Mouse (Mus musculus) embryonic facial prominence, embryonic 13.5 days (tissue): ENCODE measurements at regions not wholly inside any gene's neighbourhood (a gene's known extent, or its start where the extent isn't known, plus 50 kb on each side); places are given as distances from the start of the nearest gene placed in this dataset.

Experiments used
- ATAC-seq: fragments of 200-750 bp; cut with Nextera tagmentation; 2 replicates; pipeline ENCODE4 v1.8.0; 2017; ENCODE audit warnings: low read depth; ENCODE audit not compliant: insufficient number of reproducible peaks, insufficient read depth, low FRiP score, low TSS enrichment
- H3K27ac ChIP-seq: fragments of 300-500 bp; sonication (generic); 2 replicates; pipeline ENCODE4 v1.5.1; 2015; ENCODE audit warnings: moderate library complexity, mild to moderate bottlenecking, inconsistent platforms
- H3K27me3 ChIP-seq: fragments of 300-500 bp; sonication (generic); 2 replicates; pipeline ENCODE4 v1.6.1; 2015; ENCODE audit warnings: mild to moderate bottlenecking, inconsistent platforms
- H3K36me3 ChIP-seq: fragments of 300-500 bp; sonication (generic); 2 replicates; pipeline ENCODE4 v1.6.1; 2015; ENCODE audit warnings: mild to moderate bottlenecking, inconsistent platforms
- H3K4me1 ChIP-seq: fragments of 300-500 bp; sonication (generic); 2 replicates; pipeline ENCODE4 v1.6.1; 2015; ENCODE audit warnings: inconsistent platforms
- H3K4me2 ChIP-seq: fragments of 300-500 bp; sonication (generic); 2 replicates; pipeline ENCODE4 v1.6.1; 2015; ENCODE audit warnings: moderate library complexity, mild to moderate bottlenecking, inconsistent platforms
- H3K4me3 ChIP-seq: fragments of 300-500 bp; sonication (generic); 2 replicates; pipeline ENCODE4 v1.5.1; 2015; ENCODE audit warnings: mild to moderate bottlenecking, inconsistent platforms
- H3K9ac ChIP-seq: fragments of 300-500 bp; sonication (generic); 2 replicates; pipeline ENCODE4 v1.6.1; 2015; ENCODE audit warnings: mild to moderate bottlenecking, inconsistent platforms
- H3K9me3 ChIP-seq: fragments of 300-500 bp; sonication (generic); 2 replicates; pipeline ENCODE4 v1.6.1; 2016; ENCODE audit warnings: inconsistent platforms
- WGBS: fragments of 180-500 bp; shearing (Covaris S2); methylation state at CpG from one replicate; pipeline ENCODE4 v1.1.7; 2015; ENCODE audit warnings: mixed read lengths; 5-methylcytosine and 5-hydroxymethylcytosine counted together

- Histone ChIP-seq H3K4me1 (peaks cover 6% of the 10 kb centered on the region; the same call in 1 of the 2 replicates), H3K4me3 (no peak overlapping the region), H3K4me2 (no peak overlapping the region), H3K9me3 (no peaks in the 10 kb centered on the region), H3K9ac (no peak overlapping the region), H3K27me3 (no peaks in the 10 kb centered on the region), H3K27ac (no peak overlapping the region), H3K36me3 (no peaks in the 10 kb centered on the region)
- WGBS = 91% methylated on average over 4 of the region's 4 CpGs
- no peak for ATAC-seq
Observed at GRCm38 (mm10) chr13:44540401-44540800, 188.9 kb upstream of the Jarid2 start.

GRCm38 (mm10) chr13:44541243-44541653 lies 188.0 kb upstream of the Jarid2 start:
- Histone ChIP-seq H3K27me3 (no peaks in the 10 kb centered on the region), H3K36me3 (no peaks in the 10 kb centered on the region), H3K4me1 (0 out of 2 replicates have a peak, but pooled peaks cover 3% of the 10 kb centered on the region), H3K9ac (no peak overlapping the region), H3K27ac (no peak overlapping the region), H3K9me3 (no peaks in the 10 kb centered on the region), H3K4me2 (no peak overlapping the region), H3K4me3 (no peak overlapping the region)
- 53% methylated on average over 5 of the region's 5 CpGs for WGBS
- 0 out of 2 replicates have a peak, but pooled peaks have one; percentile 32 for ATAC-seq

GRCm38 (mm10) chr13:44544786-44545185 lies 184.5 kb upstream of the Jarid2 start:
- no peak overlapping the region for H3K27ac ChIP-seq
- H3K27me3 ChIP-seq = no peaks in the 10 kb centered on the region
- H3K9me3 ChIP-seq = no peaks in the 10 kb centered on the region
- no peaks in the 10 kb centered on the region for H3K36me3 ChIP-seq
- H3K9ac ChIP-seq = no peak overlapping the region
- H3K4me2 ChIP-seq = no peak overlapping the region
- no peak overlapping the region for H3K4me3 ChIP-seq
- WGBS = 82% methylated on average over 9 of the region's 9 CpGs
- ATAC-seq = no peak
- H3K4me1 ChIP-seq = 0 out of 2 replicates have a peak, but pooled peaks cover 3% of the 10 kb centered on the region

- Histone ChIP-seq H3K27me3 (no peaks in the 10 kb centered on the region), H3K4me3 (no peak overlapping the region), H3K36me3 (no peaks in the 10 kb centered on the region), H3K4me1 (0 out of 2 replicates have a peak, but pooled peaks cover 2% of the 10 kb centered on the region), H3K27ac (no peak overlapping the region), H3K4me2 (no peak overlapping the region), H3K9me3 (no peaks in the 10 kb centered on the region), H3K9ac (no peak overlapping the region)
- whole genome bisulfite sequencing = 75% methylated on average over 2 of the region's 2 CpGs
- no peak for ATAC-seq
Observed at GRCm38 (mm10) chr13:44546289-44546688, 183.0 kb upstream of the Jarid2 start.

GRCm38 (mm10) chr13:44548880-44549279 lies 180.4 kb upstream of the Jarid2 start:
- no peak overlapping the region for H3K4me3 ChIP-seq
- no peaks in the 10 kb centered on the region for H3K27me3 ChIP-seq
- no peak overlapping the region for H3K9ac ChIP-seq
- no peaks in the 10 kb centered on the region for H3K9me3 ChIP-seq
- ATAC-seq = no peak
- H3K4me1 ChIP-seq = no peaks in the 10 kb centered on the region
- no peaks in the 10 kb centered on the region for H3K36me3 ChIP-seq
- H3K27ac ChIP-seq = no peak overlapping the region
- no peak overlapping the region for H3K4me2 ChIP-seq
- 92% methylated on average over 3 of the region's 3 CpGs for WGBS

DNA sequence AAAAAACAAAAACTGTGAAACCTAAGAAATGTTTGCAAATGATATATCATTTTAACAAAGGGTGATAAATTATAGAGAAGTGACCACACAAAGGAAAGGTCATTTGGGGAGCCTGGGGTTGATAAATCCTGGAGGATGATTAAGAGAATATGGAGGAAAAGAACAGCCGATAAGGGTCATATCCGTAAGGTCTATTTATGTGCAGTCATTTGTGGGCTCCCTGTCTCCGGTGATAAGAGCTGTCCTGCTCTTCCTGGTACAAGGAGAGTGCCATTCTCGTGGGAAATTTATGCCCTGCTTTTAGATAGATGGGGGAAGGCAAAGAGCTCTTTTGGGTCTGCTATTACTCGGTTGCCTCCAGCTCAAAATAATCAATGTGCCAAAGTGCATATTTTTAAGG lies 175.9 kb upstream of the Jarid2 start:
- Histone ChIP-seq H3K36me3 (no peaks in the 10 kb centered on the region), H3K4me1 (peaks cover 4% of the 10 kb centered on the region; the same call in 1 of the 2 replicates), H3K4me2 (no peak overlapping the region), H3K9me3 (no peaks in the 10 kb centered on the region), H3K9ac (no peak overlapping the region), H3K27ac (no peak overlapping the region), H3K27me3 (no peaks in the 10 kb centered on the region), H3K4me3 (no peak overlapping the region)
- no peak for ATAC-seq
- WGBS = 83% methylated on average over 5 of the region's 5 CpGs

GRCm38 (mm10) chr13:44554686-44555463 lies 174.4 kb upstream of the Jarid2 start:
- no peaks in the 10 kb centered on the region for H3K9me3 ChIP-seq
- WGBS = 82% methylated on average over 9 of the region's 9 CpGs
- no peaks in the 10 kb centered on the region for H3K36me3 ChIP-seq
- peaks cover 5% of the 10 kb centered on the region; the same call in 1 of the 2 replicates for H3K4me1 ChIP-seq
- no peak overlapping the region for H3K9ac ChIP-seq
- no peak overlapping the region for H3K4me3 ChIP-seq
- H3K27ac ChIP-seq = no peak overlapping the region
- H3K4me2 ChIP-seq = no peak overlapping the region
- H3K27me3 ChIP-seq = no peaks in the 10 kb centered on the region
- ATAC-seq = no peak

DNA sequence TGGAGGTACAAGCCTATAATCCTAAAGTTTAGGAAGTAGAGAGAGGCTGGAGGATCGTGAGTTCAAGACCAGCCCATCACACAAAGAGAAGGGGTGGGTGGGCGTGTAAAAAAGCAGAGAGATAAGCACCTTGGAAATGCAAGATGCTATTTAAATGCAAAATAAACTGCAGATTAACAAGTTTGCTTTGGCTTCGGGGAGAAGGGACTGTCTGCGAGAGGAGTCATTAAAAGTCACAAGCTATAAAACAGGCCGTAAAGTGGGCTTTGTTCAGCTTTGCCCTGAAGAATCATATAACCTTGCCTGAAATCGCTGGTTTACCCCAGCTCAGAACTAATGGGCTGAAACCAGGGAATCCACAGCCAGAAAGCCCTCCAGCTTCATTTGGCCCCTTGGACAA lies 173.3 kb upstream of the Jarid2 start:
- H3K4me2 ChIP-seq = no peak overlapping the region
- no peaks in the 10 kb centered on the region for H3K27me3 ChIP-seq
- no peaks in the 10 kb centered on the region for H3K36me3 ChIP-seq
- H3K4me3 ChIP-seq = no peak overlapping the region
- ATAC-seq = no peak
- WGBS = 84% methylated on average over 6 of the region's 6 CpGs
- H3K9me3 ChIP-seq = no peaks in the 10 kb centered on the region
- H3K27ac ChIP-seq = no peak overlapping the region
- peaks cover 5% of the 10 kb centered on the region; the same call in 1 of the 2 replicates for H3K4me1 ChIP-seq
- no peak overlapping the region for H3K9ac ChIP-seq

DNA sequence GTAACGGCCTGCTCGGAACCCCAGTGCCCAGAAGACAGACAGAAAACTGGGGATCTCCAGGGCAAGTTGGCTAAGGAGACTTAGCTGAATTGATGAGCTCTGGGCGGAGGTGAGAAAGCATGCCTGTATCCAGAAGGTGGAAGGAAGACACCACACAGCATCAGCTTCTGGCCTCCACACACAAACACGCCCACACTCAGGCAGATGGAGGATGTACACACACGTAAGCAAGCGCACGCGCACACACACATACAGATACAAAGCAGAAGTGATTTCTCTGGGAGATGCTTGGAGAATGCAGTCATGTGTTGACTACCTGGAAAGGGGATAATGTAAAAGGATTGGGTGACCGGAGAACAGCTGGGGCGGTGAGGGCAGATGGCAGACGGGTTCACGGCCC lies 171.2 kb upstream of the Jarid2 start:
- 91% methylated on average over 12 of the region's 12 CpGs for WGBS
- H3K36me3 ChIP-seq = no peaks in the 10 kb centered on the region
- no peak for ATAC-seq

DNA sequence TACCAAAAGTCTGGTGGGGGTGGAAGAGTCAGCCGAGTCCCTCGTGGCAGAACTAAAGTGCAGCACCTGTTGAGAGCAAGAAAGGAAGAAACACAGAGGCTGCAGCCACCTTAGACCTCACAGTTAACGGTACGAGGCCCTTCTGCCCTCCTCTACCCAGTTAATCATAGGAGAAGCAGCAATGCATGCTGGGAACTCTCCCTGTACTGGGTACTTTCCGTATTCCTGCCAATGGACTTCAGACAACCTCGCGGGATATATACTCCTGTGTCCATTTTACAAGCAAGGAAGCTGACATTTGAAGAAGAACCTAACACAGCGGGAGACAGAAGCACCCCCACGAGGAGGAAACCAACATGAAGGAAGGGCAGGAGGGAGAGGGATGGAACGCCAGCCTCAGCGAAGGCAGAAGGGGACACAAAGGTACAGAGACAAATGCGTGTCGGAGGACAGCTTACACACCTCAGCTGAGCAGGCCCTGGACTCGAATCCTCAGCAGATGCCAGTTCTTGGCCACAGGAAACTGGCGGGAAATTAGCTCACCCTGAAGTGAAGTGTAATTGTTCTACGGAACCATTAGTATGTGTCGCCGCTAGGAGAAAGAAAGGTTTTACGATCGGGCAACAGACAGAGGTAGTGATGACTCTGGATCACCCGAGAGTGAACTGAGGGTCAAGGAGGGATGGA lies 170.6 kb upstream of the Jarid2 start:
- H3K27ac ChIP-seq = no peak overlapping the region
- WGBS = 86% methylated on average over 21 of the region's 21 CpGs

More for the DNA sequence above, 171.2 kb upstream of the Jarid2 start:
- H3K27me3 ChIP-seq = no peaks in the 10 kb centered on the region
- no peak overlapping the region for H3K9ac ChIP-seq
- no peak overlapping the region for H3K27ac ChIP-seq
- H3K4me1 ChIP-seq = peaks cover 8% of the 10 kb centered on the region
- H3K9me3 ChIP-seq = no peaks in the 10 kb centered on the region
- H3K4me2 ChIP-seq = no peak overlapping the region
- H3K4me3 ChIP-seq = no peak overlapping the region

DNA sequence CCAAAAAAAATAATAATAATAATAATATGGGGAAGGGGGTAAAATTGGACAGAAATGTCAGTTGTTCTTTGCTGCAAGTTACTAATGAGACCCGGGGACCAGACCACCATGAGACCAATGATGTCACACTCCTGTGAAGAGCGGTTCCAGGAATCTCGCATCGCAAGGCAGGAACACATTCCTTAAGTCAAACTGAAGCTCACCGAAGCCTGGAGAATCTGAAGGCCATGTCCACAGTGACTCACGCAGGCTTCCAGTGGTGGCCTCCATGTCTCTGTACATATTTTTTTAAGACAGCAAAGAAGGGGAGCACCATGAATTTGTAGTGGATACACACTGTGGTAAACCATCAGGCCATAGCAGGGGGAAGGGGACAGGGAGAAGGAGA lies 170.1 kb upstream of the Jarid2 start:
- Histone ChIP-seq H3K4me3 (no peak overlapping the region), H3K9ac (no peak overlapping the region), H3K36me3 (no peaks in the 10 kb centered on the region), H3K27ac (no peak overlapping the region), H3K4me2 (no peak overlapping the region), H3K27me3 (no peaks in the 10 kb centered on the region), H3K9me3 (no peaks in the 10 kb centered on the region), H3K4me1 (peaks cover 18% of the 10 kb centered on the region)
- ATAC-seq = no peak
- WGBS = 93% methylated on average over 6 of the region's 6 CpGs

More for the DNA sequence above, 170.6 kb upstream of the Jarid2 start:
- no peaks in the 10 kb centered on the region for H3K27me3 ChIP-seq
- no peaks in the 10 kb centered on the region for H3K9me3 ChIP-seq
- H3K9ac ChIP-seq = no peak overlapping the region
- H3K4me2 ChIP-seq = no peak overlapping the region
- no peaks in the 10 kb centered on the region for H3K36me3 ChIP-seq
- H3K4me3 ChIP-seq = no peak overlapping the region
- no peak for ATAC-seq
- peaks cover 14% of the 10 kb centered on the region for H3K4me1 ChIP-seq

DNA sequence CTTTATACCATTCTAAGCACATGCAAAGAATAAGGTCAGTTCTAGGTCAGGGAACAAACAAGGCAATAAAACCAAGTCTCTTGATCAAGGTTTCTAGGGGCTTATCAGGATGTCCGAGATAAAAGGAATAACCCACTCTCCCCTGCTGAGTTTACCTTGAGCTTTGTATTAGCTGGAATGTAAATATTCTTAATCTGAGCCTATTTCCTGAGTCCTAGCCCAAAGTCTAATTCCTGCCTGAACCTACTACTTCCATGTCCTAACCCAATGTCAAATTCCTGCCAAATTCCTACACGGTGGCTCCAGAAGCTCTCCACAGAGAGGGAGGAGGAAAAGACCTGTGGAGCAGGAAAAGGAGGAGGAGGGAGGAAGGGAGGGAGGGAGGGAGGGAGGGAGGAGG lies 169.6 kb upstream of the Jarid2 start:
- Histone ChIP-seq H3K9ac (no peak overlapping the region), H3K4me2 (no peak overlapping the region), H3K4me3 (no peak overlapping the region), H3K36me3 (no peaks in the 10 kb centered on the region), H3K4me1 (peaks cover 23% of the 10 kb centered on the region), H3K27me3 (no peaks in the 10 kb centered on the region), H3K9me3 (no peaks in the 10 kb centered on the region), H3K27ac (no peak overlapping the region)
- WGBS = 37% methylated on average over 2 of the region's 2 CpGs
- no peak for ATAC-seq
